ENCODE assay signal across 11 mouse cellular contexts in the genomic region with DNA sequence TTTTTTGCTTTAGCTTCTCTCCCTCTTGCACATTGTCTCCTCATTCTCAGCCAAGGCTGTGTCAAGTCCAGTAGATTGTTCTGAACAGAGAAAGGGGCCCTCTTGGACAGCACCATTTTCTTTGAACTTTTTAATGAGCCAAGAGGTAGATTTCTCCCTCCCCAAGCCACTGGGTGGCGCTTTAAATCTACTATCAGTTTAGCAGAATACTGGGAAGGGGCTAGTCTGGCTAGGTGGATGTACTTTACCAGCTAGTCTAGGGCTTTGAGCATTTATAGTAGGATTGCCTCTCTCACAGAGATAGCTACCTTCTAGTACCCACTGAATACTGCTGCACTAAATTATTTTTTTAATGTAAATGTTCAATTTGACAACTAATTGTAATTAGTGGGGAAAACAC. TPM values are rescaled to one million over a fixed set of nuclear protein-coding genes. Genes with fewer than 3 reads are reported as not detected.
DNase-seq lines count a peak whose midpoint lies in the region; ATAC-seq lines count a peak whose summit lies in the region.
"Had no signal": no experiment of that assay in that cellular context is flagged by ENCODE, and none has a peak within 500 bp of the region (broad histone marks: within the 10 kb centered on the region; RNA-seq: fewer than 3 reads in every experiment).

No protein-coding gene starts in this region.

- no peak overlapping the region for H3K27ac ChIP-seq in hindbrain, embryonic 11.5 days (ENCODE audit: low read depth, low read length)
- H3K27ac ChIP-seq in neural tube, embryonic 12.5 days = no peak overlapping the region

- 0% methylated on average over 1 of the region's 1 CpGs for WGBS in hindbrain, embryonic 11.5 days
- 0% methylated on average over 1 of the region's 1 CpGs for WGBS in neural tube, embryonic 12.5 days

- H3K9me3 ChIP-seq in hindbrain, embryonic 11.5 days (ENCODE audit: control insufficient read depth, low read length) = no peaks in the 10 kb centered on the region
- H3K9me3 ChIP-seq in neural tube, embryonic 12.5 days = no peaks in the 10 kb centered on the region

- no peaks in the 10 kb centered on the region for H3K27me3 ChIP-seq in hindbrain, embryonic 11.5 days (ENCODE audit: control insufficient read depth, insufficient read depth, low read length)
- H3K27me3 ChIP-seq in neural tube, embryonic 12.5 days (replicated peaks) = no peaks in the 10 kb centered on the region

- H3K4me2 ChIP-seq in hindbrain, embryonic 11.5 days (replicated peaks; ENCODE audit: low read depth, low read length) = no peak overlapping the region
- no peak overlapping the region for H3K4me2 ChIP-seq in neural tube, embryonic 12.5 days (replicated peaks)

- ATAC-seq in hindbrain, embryonic 11.5 days (ENCODE audit: low FRiP score) = peak; percentile 66
- peak; percentile 71 for ATAC-seq in neural tube, embryonic 12.5 days (ENCODE audit: low FRiP score, low read depth)
- ATAC-seq in erythroblast, adult 5-6 weeks (replicated peaks; ENCODE audit: low FRiP score, poor library complexity, severe bottlenecking) = no peak

- H3K36me3 ChIP-seq in hindbrain, embryonic 11.5 days (ENCODE audit: control insufficient read depth, insufficient read depth, low read length) = no peaks in the 10 kb centered on the region
- no peaks in the 10 kb centered on the region for H3K36me3 ChIP-seq in neural tube, embryonic 12.5 days

- H3K9ac ChIP-seq in hindbrain, embryonic 11.5 days (ENCODE audit: low read depth, low read length) = no peak overlapping the region
- no peak overlapping the region for H3K9ac ChIP-seq in neural tube, embryonic 12.5 days

- DNase-seq in adrenal gland, adult 2 months = peak; percentile 15
- DNase-seq in adrenal gland, adult 8-10 months = no peak
- DNase-seq in lung, postnatal 14 days = peak; percentile 20
- DNase-seq in lung, postnatal 4 days = no peak
- peak; percentile 78 for DNase-seq in hindbrain, embryonic 11.5 days (ENCODE audit: low spot score)
- no peak for DNase-seq in right cerebral cortex, postnatal 36 days (ENCODE audit: low spot score in 2 of 2)

- H3K4me1 ChIP-seq in hindbrain, embryonic 11.5 days (replicated peaks; ENCODE audit: control insufficient read depth, insufficient read depth, low read length) = no peaks in the 10 kb centered on the region
- H3K4me1 ChIP-seq in neural tube, embryonic 12.5 days = no peaks in the 10 kb centered on the region

- no peak overlapping the region for H3K4me3 ChIP-seq in hindbrain, embryonic 11.5 days (ENCODE audit: low read depth, low read length)
- no peak overlapping the region for H3K4me3 ChIP-seq in neural tube, embryonic 12.5 days

RNA-seq across cellular contexts. Expression of gene Pde1b, which starts 20.3 kb away (rescaled TPM):
- 10 to 100 TPM in 1 of 2 experiments, 1 to 10 TPM in 1; 6.8 to 10.4 TPM for total RNA-seq in adrenal gland, adult 2 months (2021)
- polyA plus RNA-seq in adrenal gland, adult 2 months (2012; rRNA removed) = 2.7 and 3.7 TPM in 2 replicates
- 10 to 100 TPM in 2 of 4 experiments, 1 to 10 TPM in 2; 6.0 to 15.8 (median 10.5) TPM for total RNA-seq in adrenal gland, adult 8-10 months (2022)
- 38.1 and 39.0 TPM in 2 replicates for polyA plus RNA-seq in hindbrain, embryonic 11.5 days (2014; fragmentation: Nextera tagmentation; extraction: Ambion mirVana)
- 51.1 and 53.7 TPM in 2 replicates for polyA plus RNA-seq in neural tube, embryonic 12.5 days (2016; fragmentation: Nextera tagmentation; extraction: Ambion mirVana)
- total RNA-seq in erythroblast, adult 5-6 weeks (2015; ENCODE audit: low replicate concordance) = 1.9 and 4.6 TPM in 2 replicates
- total RNA-seq in erythroblast, adult 5-6 weeks (2017; ENCODE audit: low replicate concordance) = 1.5 and 2.0 TPM in 2 replicates

RNA-seq across cellular contexts. Expression of gene Nckap1l, which starts 28.9 kb away (rescaled TPM):
- 1 to 10 TPM; 4.7 to 6.5 TPM for total RNA-seq in adrenal gland, adult 2 months (2021)
- polyA plus RNA-seq in adrenal gland, adult 2 months (2012; rRNA removed) = 2.6 and 3.5 TPM in 2 replicates
- total RNA-seq in adrenal gland, adult 8-10 months (2022) = 10 to 100 TPM in 2 of 4 experiments, 1 to 10 TPM in 2; 4.8 to 13.3 (median 8.7) TPM
- polyA plus RNA-seq in hindbrain, embryonic 11.5 days (2014; fragmentation: Nextera tagmentation; extraction: Ambion mirVana) = 1.8 and 2.7 TPM in 2 replicates
- 1.7 and 1.8 TPM in 2 replicates for polyA plus RNA-seq in neural tube, embryonic 12.5 days (2016; fragmentation: Nextera tagmentation; extraction: Ambion mirVana)
- total RNA-seq in erythroblast, adult 5-6 weeks (2015; ENCODE audit: low replicate concordance) = 21.5 and 35.4 TPM in 2 replicates
- 27.9 and 28.0 TPM in 2 replicates for total RNA-seq in erythroblast, adult 5-6 weeks (2017; ENCODE audit: low replicate concordance)

RNA-seq across cellular contexts. Expression of gene Gtsf2, which starts 34.2 kb away (rescaled TPM):
- not detected for total RNA-seq in adrenal gland, adult 2 months (2021)
- not detected in 2 replicates for polyA plus RNA-seq in adrenal gland, adult 2 months (2012; rRNA removed)
- not detected for total RNA-seq in adrenal gland, adult 8-10 months (2022)
- polyA plus RNA-seq in hindbrain, embryonic 11.5 days (2014; fragmentation: Nextera tagmentation; extraction: Ambion mirVana) = not detected in 2 replicates
- 0.38 TPM in 1 of 2 replicates, not detected in the other for polyA plus RNA-seq in neural tube, embryonic 12.5 days (2016; fragmentation: Nextera tagmentation; extraction: Ambion mirVana)
- total RNA-seq in erythroblast, adult 5-6 weeks (2015; ENCODE audit: low replicate concordance) = not detected in 2 replicates
- total RNA-seq in erythroblast, adult 5-6 weeks (2017; ENCODE audit: low replicate concordance) = not detected in 2 replicates
- total RNA-seq: common myeloid progenitor, adult 5-6 weeks; layer of hippocampus, postnatal 14 days; neutrophil, adult 5-6 weeks had no signal

RNA-seq across cellular contexts. Expression of gene Gtsf1, which starts 52.2 kb away (rescaled TPM):
- not detected for total RNA-seq in adrenal gland, adult 2 months (2021)
- polyA plus RNA-seq in adrenal gland, adult 2 months (2012; rRNA removed) = not detected in 2 replicates
- not detected for total RNA-seq in adrenal gland, adult 8-10 months (2022)
- polyA plus RNA-seq in hindbrain, embryonic 11.5 days (2014; fragmentation: Nextera tagmentation; extraction: Ambion mirVana) = not detected in 2 replicates
- polyA plus RNA-seq in neural tube, embryonic 12.5 days (2016; fragmentation: Nextera tagmentation; extraction: Ambion mirVana) = not detected in 2 replicates
- total RNA-seq in erythroblast, adult 5-6 weeks (2015; ENCODE audit: low replicate concordance) = 10.4 TPM in 1 of 2 replicates, not detected in the other
- total RNA-seq in erythroblast, adult 5-6 weeks (2017; ENCODE audit: low replicate concordance) = not detected in 2 replicates
- total RNA-seq: common myeloid progenitor, adult 5-6 weeks; layer of hippocampus, postnatal 14 days; neutrophil, adult 5-6 weeks had no signal

RNA-seq across cellular contexts. Expression of gene Ppp1r1a, which starts 55.3 kb away (rescaled TPM):
- 10 to 100 TPM; 24.4 to 39.6 TPM for total RNA-seq in adrenal gland, adult 2 months (2021)
- polyA plus RNA-seq in adrenal gland, adult 2 months (2012; rRNA removed) = 41.3 and 88.5 TPM in 2 replicates
- 10 to 100 TPM in 3 of 4 experiments, 1 to 10 TPM in 1; 5.1 to 14.2 (median 12.8) TPM for total RNA-seq in adrenal gland, adult 8-10 months (2022)
- 47.9 and 53.7 TPM in 2 replicates for polyA plus RNA-seq in hindbrain, embryonic 11.5 days (2014; fragmentation: Nextera tagmentation; extraction: Ambion mirVana)
- polyA plus RNA-seq in neural tube, embryonic 12.5 days (2016; fragmentation: Nextera tagmentation; extraction: Ambion mirVana) = 53.1 and 55.5 TPM in 2 replicates
- total RNA-seq in erythroblast, adult 5-6 weeks (2015; ENCODE audit: low replicate concordance) = not detected in 2 replicates
- total RNA-seq in erythroblast, adult 5-6 weeks (2017; ENCODE audit: low replicate concordance) = not detected in 2 replicates
- total RNA-seq: common myeloid progenitor, adult 5-6 weeks; neutrophil, adult 5-6 weeks had no signal

Comparison
In these comparisons a context has a peak if more than half of its experiments do, and no peak if none do; other contexts are left out.
1. DNase-seq: peak in adrenal gland, adult 2 months (single experiment), lung, postnatal 14 days (single experiment) and hindbrain, embryonic 11.5 days (single experiment); none in adrenal gland, adult 8-10 months (single experiment), lung, postnatal 4 days (0 of 2) and right cerebral cortex, postnatal 36 days (0 of 2).